11 mouse cellular contexts compared by ENCODE assay signal in the genomic region with DNA sequence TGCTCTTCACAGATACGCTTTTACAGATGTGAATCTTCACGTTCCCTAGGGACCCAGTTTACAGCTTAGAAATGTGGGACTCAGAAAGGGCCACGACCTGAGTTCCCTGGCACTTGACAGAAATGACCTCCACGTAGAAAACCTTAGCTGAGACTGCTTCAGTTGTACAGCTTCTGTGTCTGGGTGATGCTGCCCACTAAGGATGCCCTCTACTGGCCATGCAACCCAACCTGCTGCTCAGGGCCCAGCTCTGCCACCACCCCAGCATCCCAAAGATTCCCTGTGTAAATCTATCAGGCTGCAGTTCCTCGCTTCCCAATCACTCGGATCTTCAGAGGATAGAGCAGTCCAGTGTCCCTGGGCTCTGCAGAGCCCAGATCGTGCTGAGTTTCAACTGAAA.
DNase-seq lines count a peak whose midpoint lies in the region; ATAC-seq and TF ChIP-seq lines count a peak whose summit lies in the region.
"Had no signal": no experiment of that assay in that cellular context is flagged by ENCODE, and none has a peak within 500 bp of the region (broad histone marks: within the 10 kb centered on the region; RNA-seq: fewer than 3 reads in every experiment).

No protein-coding gene starts in this region.

- peak; percentile 59 for TF ChIP-seq CTCF in forebrain, postnatal 0 days (IDR thresholded peaks at IDR 0.05; ENCODE audit: low read depth)
- peak; percentile 32; the same call in 1 of the 2 replicates for TF ChIP-seq CTCF in liver, postnatal 0 days (IDR thresholded peaks at IDR 0.05; ENCODE audit: low read depth)
- TF ChIP-seq CTCF in brain, embryonic 14.5 days (IDR thresholded peaks at IDR 0.05; ENCODE audit: borderline replicate concordance, extremely low read depth, insufficient read depth, insufficient read length) = peak; percentile 62

- H3K9me3 ChIP-seq in forebrain, postnatal 0 days (ENCODE audit: low read length) = no peaks in the 10 kb centered on the region
- no peaks in the 10 kb centered on the region for H3K9me3 ChIP-seq in forebrain, embryonic 13.5 days (replicated peaks)
- H3K9me3 ChIP-seq in liver, postnatal 0 days (ENCODE audit: low read length) = no peaks in the 10 kb centered on the region
- no peaks in the 10 kb centered on the region for H3K9me3 ChIP-seq in liver, embryonic 11.5 days (ENCODE audit: control insufficient read depth, low read length)
- H3K9me3 ChIP-seq: megakaryocyte, embryonic 14.5 days had no signal

- H3K9ac ChIP-seq in forebrain, postnatal 0 days = no peak overlapping the region
- no peak overlapping the region for H3K9ac ChIP-seq in forebrain, embryonic 13.5 days
- H3K9ac ChIP-seq in liver, postnatal 0 days (replicated peaks) = no peak overlapping the region
- H3K9ac ChIP-seq in liver, embryonic 11.5 days (ENCODE audit: low read depth, low read length) = no peak overlapping the region

- no peak for TF ChIP-seq EP300 in liver, postnatal 0 days (IDR thresholded peaks at IDR 0.05; ENCODE audit: low read depth)

- TF ChIP-seq POLR2A in brain, embryonic 14.5 days (IDR thresholded peaks at IDR 0.05; ENCODE audit: borderline replicate concordance, extremely low read depth, insufficient read depth, insufficient read length, poor library complexity, severe bottlenecking) = no peak

- no peak for ATAC-seq in forebrain, postnatal 0 days
- no peak for ATAC-seq in forebrain, embryonic 13.5 days
- no peak for ATAC-seq in liver, postnatal 0 days
- no peak for ATAC-seq in liver, embryonic 11.5 days (replicated peaks; ENCODE audit: low FRiP score)
- no peak for ATAC-seq in granulocyte monocyte progenitor cell, adult 5-6 weeks (replicated peaks; ENCODE audit: poor library complexity, severe bottlenecking)
- ATAC-seq in CD4-positive, CD25-positive, alpha-beta regulatory T cell, adult 4 months = no peak

- no peaks in the 10 kb centered on the region for H3K36me3 ChIP-seq in forebrain, postnatal 0 days (ENCODE audit: insufficient read depth)
- H3K36me3 ChIP-seq in forebrain, embryonic 13.5 days (ENCODE audit: poor library complexity, severe bottlenecking) = no peaks in the 10 kb centered on the region
- H3K36me3 ChIP-seq in liver, postnatal 0 days (replicated peaks; ENCODE audit: insufficient read depth, low read length) = no peaks in the 10 kb centered on the region
- no peaks in the 10 kb centered on the region for H3K36me3 ChIP-seq in liver, embryonic 11.5 days (ENCODE audit: control insufficient read depth, insufficient read depth, low read length)
- H3K36me3 ChIP-seq: G1E had no signal

- no peak overlapping the region for H3K4me2 ChIP-seq in forebrain, postnatal 0 days (ENCODE audit: low read depth)
- H3K4me2 ChIP-seq in forebrain, embryonic 13.5 days = no peak overlapping the region
- H3K4me2 ChIP-seq in liver, postnatal 0 days (ENCODE audit: low read depth, low read length) = no peak overlapping the region
- no peak overlapping the region for H3K4me2 ChIP-seq in liver, embryonic 11.5 days

- WGBS in forebrain, postnatal 0 days = 70% methylated on average over 7 of the region's 7 CpGs
- 73% methylated on average over 7 of the region's 7 CpGs for WGBS in forebrain, embryonic 13.5 days
- 68% methylated on average over 7 of the region's 7 CpGs for WGBS in liver, postnatal 0 days (ENCODE audit: insufficient replicate concordance)
- 69% methylated on average over 7 of the region's 7 CpGs for WGBS in liver, embryonic 11.5 days

- H3K4me1 ChIP-seq in forebrain, postnatal 0 days (ENCODE audit: insufficient read depth) = peaks cover 4% of the 10 kb centered on the region; the same call in 1 of the 2 replicates
- H3K4me1 ChIP-seq in forebrain, embryonic 13.5 days = peaks cover 23% of the 10 kb centered on the region
- H3K4me1 ChIP-seq in liver, postnatal 0 days (ENCODE audit: insufficient read depth) = no peaks in the 10 kb centered on the region
- no peaks in the 10 kb centered on the region for H3K4me1 ChIP-seq in liver, embryonic 11.5 days (replicated peaks; ENCODE audit: control insufficient read depth, insufficient read depth, low read length)
- H3K4me1 ChIP-seq: megakaryocyte, embryonic 14.5 days had no signal

- H3K27ac ChIP-seq in forebrain, postnatal 0 days (ENCODE audit: low read depth, low read length) = no peak overlapping the region
- no peak overlapping the region for H3K27ac ChIP-seq in forebrain, embryonic 13.5 days
- H3K27ac ChIP-seq in liver, postnatal 0 days (ENCODE audit: low read depth) = no peak overlapping the region
- no peak overlapping the region for H3K27ac ChIP-seq in liver, embryonic 11.5 days (ENCODE audit: low read depth, low read length)

- no peak overlapping the region for H3K4me3 ChIP-seq in forebrain, postnatal 0 days (ENCODE audit: low read depth, low read length)
- no peak overlapping the region for H3K4me3 ChIP-seq in forebrain, embryonic 13.5 days
- H3K4me3 ChIP-seq in liver, postnatal 0 days (ENCODE audit: low read depth, low read length) = no peak overlapping the region
- H3K4me3 ChIP-seq in liver, embryonic 11.5 days (ENCODE audit: low read depth, low read length) = no peak overlapping the region
- H3K4me3 ChIP-seq: megakaryocyte, embryonic 14.5 days had no signal

- no peak for DNase-seq in forebrain, postnatal 0 days
- DNase-seq in liver, postnatal 0 days = no peak
- DNase-seq in liver, embryonic 11.5 days (ENCODE audit: low spot score) = no peak
- DNase-seq in brain, embryonic 14.5 days (ENCODE audit: low read depth) = peak; percentile 57
- DNase-seq in lung, postnatal 14 days = peak; percentile 14
- DNase-seq: gastrocnemius, postnatal 36 days had no signal

- H3K27me3 ChIP-seq in forebrain, postnatal 0 days (ENCODE audit: insufficient read depth, low read length) = no peaks in the 10 kb centered on the region
- no peaks in the 10 kb centered on the region for H3K27me3 ChIP-seq in forebrain, embryonic 13.5 days
- no peaks in the 10 kb centered on the region for H3K27me3 ChIP-seq in liver, postnatal 0 days (ENCODE audit: insufficient read depth, low read length)
- no peaks in the 10 kb centered on the region for H3K27me3 ChIP-seq in liver, embryonic 11.5 days (replicated peaks; ENCODE audit: control insufficient read depth, insufficient read depth, low read length)

Comparison
In these comparisons a context has a peak if more than half of its experiments do, and no peak if none do; other contexts are left out.
1. DNase-seq: peak in brain, embryonic 14.5 days (single experiment) and lung, postnatal 14 days (single experiment); none in forebrain, postnatal 0 days (single experiment), liver, postnatal 0 days (single experiment) and liver, embryonic 11.5 days (single experiment).
2. Peak in every context shown above with its lines, with median percentiles within 50 percentile points of each other: CTCF ChIP-seq.